Mouse (Mus musculus) gastrocnemius, postnatal 14 days (tissue): ENCODE data around the gene Aup1. TPM values are rescaled to one million over a fixed set of nuclear protein-coding genes. Genes with fewer than 3 reads are reported as not detected.

Source experiments
- DNase-seq: peaks from one replicate; pipeline ENCODE4 v3.0.0; 2021; ENCODE audit warnings: mixed read lengths
- intact Hi-C: fragments of 180-260 bp; cut with DNase I; formaldehyde crosslinking; loops from one replicate; pipeline ENCODE4 v1.15.1; 2025; ENCODE audit warnings: low total_unique reads
- total RNA-seq, 2 experiments: library from RNA; stranded (reverse); gene quantifications; 2 replicates each; pipeline ENCODE4 v1.2.3; 2021

Aup1 gene
- total RNA-seq, 2 experiments from 2014 or later, result 60.2 to 65.8 TPM

GRCm38 (mm10) chr6:83065995-83066394 is 11.7 kb downstream of the Aup1 start:
- intact Hi-C loops, result no loop called here
- DNase-seq, result no peak

GRCm38 (mm10) chr6:83066441-83066840 is 12.1 kb downstream of the Aup1 start:
- intact Hi-C loops, result no loop called here
- no peak for DNase-seq

DNA sequence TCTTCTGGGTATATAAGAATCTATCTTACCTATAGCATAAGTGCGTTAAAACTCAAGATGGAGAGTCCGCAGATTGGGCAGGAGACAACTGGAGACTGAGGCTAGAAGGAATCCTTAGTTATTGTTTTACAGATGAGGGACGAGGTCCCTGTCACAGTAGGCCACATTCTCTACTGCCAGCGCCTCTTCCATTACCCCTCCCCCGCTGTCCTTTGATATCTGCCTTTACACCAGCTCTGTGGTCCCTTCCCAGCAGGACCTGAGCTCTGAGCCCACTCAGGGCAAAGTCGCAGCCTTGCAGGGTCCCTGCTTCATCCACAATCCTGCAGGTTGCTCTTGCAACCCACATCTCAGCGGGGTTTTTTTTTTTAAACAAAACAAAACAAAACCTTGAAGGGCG is 13.9 kb downstream of the Aup1 start:
- no peak for DNase-seq
- intact Hi-C loops, result no loop called here

DNA sequence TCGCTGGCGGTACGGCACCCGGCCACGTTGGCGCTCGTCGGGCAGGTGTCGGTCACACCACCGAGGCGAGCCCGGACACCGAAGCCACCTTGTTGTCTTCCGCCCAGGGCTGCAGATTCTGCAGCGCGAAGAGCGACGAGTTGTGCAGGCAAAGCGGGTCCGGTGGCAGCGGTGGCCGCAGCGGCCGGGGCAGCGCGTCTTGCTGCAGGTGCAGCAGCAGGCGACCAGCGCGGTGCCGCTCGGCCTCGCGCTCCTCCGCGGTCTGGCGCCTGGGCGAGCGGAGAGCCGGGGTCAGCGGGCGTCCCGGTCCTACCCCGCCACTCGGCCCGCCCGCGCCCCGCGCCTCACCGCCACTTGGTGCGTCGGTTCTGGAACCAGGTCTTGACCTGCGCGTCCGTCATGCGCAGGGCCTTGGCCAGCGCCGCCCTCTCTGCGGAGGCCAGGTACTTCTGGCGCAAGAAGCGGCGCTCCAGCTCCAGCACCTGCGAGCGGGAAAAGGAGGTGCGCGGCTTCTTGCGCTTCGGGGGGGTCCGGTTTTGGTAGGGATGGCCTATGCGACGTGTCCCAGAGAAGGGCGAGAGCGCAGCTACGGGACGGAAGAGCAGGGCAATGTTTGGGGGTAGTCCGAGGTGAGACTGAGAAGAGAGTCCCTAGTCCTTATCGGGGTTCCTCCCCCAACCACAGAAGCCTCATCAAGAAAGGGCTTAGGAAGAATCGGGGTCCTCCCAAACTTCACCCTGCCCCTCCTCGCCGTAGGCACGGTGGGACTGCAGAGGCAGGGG is 14.6 kb downstream of the Aup1 start:
- no peak for DNase-seq
- intact Hi-C loops, result no loop called here

GRCm38 (mm10) chr6:83069488-83070246 is 15.3 kb downstream of the Aup1 start:
- intact Hi-C loops, result no loop called here
- no peak for DNase-seq

GRCm38 (mm10) chr6:83070247-83070310 is 15.8 kb downstream of the Aup1 start, which contains the start of gene Tlx2:
Tlx2 (minus strand) TSS chr6:83070293.
- no peak for DNase-seq
- intact Hi-C loops, result no loop called here

- intact Hi-C loops, result no loop called here
- DNase-seq, result no peak
These were observed 16.2 kb downstream of the Aup1 start for GRCm38 (mm10) chr6:83070311-83071219.

GRCm38 (mm10) chr6:83071220-83071619 is 16.9 kb downstream of the Aup1 start:
- intact Hi-C loops, result no loop called here
- no peak for DNase-seq

DNA sequence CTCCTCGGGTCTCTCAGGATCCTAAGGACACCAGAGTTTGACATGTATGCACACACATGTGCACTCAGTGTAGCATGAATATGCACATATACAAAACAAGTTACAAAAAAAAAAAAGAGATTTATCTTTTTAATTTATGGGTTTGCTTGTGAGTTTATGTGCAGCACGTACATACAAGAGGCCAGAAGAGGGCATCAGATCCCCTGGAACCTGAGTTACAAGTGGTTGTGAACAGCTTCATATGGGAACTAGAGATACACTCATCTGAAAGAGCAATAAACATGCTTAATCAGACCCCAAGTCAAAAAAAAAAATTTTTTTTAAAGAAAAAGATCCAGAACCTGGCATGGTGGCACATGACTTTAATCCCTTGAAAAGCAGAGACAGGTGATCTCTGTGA is 20.7 kb downstream of the Aup1 start:
- DNase-seq, result no peak
- intact Hi-C loops, result no loop called here

- intact Hi-C loops, result no loop called here
- peak; percentile 38 for DNase-seq
These were observed 23.5 kb downstream of the Aup1 start, which contains the start of gene Pcgf1 for GRCm38 (mm10) chr6:83077630-83078323. Pcgf1 (plus strand) TSS chr6:83077869.

DNA sequence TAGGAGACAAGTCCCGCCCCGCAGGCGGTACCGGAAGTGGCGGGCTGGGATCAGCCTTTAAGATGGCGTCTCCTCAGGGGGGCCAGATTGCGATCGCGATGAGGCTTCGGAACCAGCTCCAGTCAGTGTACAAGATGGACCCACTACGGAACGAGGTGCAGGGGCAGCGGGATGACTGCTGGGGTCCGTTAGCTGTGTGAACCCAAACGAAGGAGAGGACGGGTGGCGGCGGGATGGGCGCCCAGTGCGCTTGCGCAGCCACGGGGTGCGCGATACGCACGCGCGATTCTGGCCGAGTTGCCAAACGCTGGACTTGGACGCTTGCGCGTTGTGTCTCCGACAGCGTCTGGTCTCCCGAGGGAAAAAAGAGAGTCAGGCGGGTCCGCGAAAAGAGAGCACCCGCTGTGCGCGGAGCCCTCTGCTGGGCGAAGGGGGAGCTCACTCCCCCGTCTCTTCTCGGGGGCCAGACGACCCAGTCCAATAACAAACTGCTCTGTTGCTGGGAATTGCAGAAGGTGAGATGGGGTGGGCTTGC is 24.1 kb downstream of the Aup1 start:
- intact Hi-C loops, result no loop called here
- DNase-seq, result peak; percentile 99

DNA sequence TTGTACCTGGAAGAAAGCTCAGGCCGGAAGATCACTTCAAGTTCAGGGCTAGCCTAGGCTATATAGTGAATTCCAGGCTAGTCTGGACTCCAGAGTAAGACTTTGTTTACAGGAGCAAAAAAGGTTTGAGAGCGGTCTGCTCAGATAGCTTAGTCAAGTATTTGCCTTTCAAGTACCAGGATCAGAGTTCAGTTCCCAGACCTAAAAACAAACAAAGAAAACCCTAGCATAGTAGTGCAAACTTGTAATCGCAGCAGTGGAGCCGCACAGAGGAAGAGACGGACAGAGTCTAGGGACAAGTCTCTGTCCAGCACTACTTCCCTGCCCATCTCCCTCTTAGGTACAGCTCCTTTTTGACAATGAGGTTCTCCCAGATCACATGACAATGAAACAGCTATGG is 25.9 kb downstream of the Aup1 start:
- intact Hi-C loops, result no loop called here
- no peak for DNase-seq

- intact Hi-C loops, result no loop called here
- no peak for DNase-seq
These were observed 29.2 kb downstream of the Aup1 start for GRCm38 (mm10) chr6:83083497-83083896.

- no peak for DNase-seq
- intact Hi-C loops, result no loop called here
These were observed 30.2 kb downstream of the Aup1 start for GRCm38 (mm10) chr6:83084477-83084876.

DNA sequence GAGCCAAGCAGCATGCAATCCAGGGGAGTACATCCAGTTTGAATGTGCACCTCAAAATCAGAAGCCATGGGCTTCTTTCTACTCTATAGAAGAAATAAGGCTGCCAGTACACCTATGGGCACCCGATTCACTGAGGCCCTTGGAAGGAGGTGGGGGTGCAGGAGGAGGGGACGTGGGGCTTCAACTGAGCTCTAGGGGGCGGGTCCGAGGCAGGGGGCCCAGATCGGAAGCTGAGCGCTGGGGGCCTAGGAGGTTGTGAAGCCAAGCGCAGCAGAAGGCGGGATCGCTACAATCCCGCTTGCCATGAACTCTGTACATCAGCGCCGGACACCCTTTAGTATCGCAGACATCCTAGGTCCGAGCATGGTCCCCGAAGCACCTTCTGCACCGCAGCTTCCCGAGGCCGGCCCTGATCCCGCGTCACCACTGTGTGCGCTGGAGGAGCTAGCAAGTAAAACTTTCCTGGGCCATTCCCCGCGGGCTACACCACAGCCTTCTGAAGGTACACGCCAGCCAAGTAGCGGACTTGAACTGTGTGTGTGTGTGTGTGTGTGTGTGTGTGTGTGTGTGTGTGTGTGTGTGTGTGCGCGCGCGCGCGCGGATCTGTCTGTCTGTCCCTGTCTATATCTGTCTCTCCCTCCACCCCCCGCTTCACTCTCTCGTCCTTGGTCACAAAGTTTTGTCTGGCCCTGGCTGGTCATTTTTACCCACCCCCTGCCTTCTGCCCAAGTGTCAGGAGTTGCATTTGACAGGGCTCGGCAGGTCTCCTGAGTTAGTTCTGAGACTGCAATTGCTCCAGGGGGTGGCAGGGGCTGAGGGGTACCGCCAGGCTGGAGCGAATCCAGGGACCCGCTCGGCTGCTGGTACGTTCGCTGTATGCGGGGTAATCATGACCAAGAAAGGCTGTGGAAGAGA is 32.1 kb downstream of the Aup1 start, which contains the start of gene Lbx2:
TSS of gene Lbx2 (plus strand) at position 247 of the 915 bp plus-strand sequence.
- DNase-seq, result no peak

GRCm38 (mm10) chr6:83087205-83087925 is 33.0 kb downstream of the Aup1 start:
- intact Hi-C loops, result no loop called here
- DNase-seq, result peak; percentile 58

More for the DNA sequence above, 32.1 kb downstream of the Aup1 start, which contains the start of gene Lbx2:
- intact Hi-C loops, result no loop called here

DNA sequence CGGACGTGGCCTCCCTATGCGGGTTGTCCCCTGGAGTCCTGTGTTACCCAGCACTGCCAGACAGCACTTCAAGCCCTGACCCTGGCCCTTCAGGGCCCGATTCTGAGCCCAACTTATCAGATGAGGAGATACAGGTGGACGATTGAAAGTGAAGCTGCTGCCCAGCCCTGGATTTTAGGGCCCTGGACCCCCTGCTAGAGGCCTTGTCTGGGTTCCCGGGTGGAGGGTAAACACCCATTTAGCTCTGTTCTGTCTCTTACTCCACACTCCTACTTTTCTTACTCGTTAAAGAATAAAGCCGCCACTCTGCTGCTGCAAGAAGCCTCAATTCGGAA is 33.6 kb downstream of the Aup1 start:
- intact Hi-C loops, result no loop called here
- no peak for DNase-seq
